Mouse (Mus musculus) testis, adult 2 months (tissue): ENCODE measurements around the gene Zfhx3.

Experiments
- CTCF ChIP-seq: fragments of 200-500 bp; IDR thresholded peaks from 2 replicates; pipeline ENCODE4 v1.5.1; 2012; ENCODE audit warnings: low read depth, mild to moderate bottlenecking, inconsistent platforms, low read length, moderate library complexity; ENCODE audit not compliant: control insufficient read depth, insufficient read depth, insufficient replicate concordance
- POLR2A ChIP-seq: fragments of 200-500 bp; IDR thresholded peaks from 2 replicates; pipeline ENCODE4 v1.6.1; 2012; ENCODE audit warnings: low read depth, mild to moderate bottlenecking, inconsistent platforms, low read length, moderate library complexity; ENCODE audit not compliant: control insufficient read depth

GRCm38 (mm10) chr8:108702201-108702600, 759.8 kb downstream of the Zfhx3 start:
- TF ChIP-seq CTCF (no peak), POLR2A (no peak)
